Mouse (Mus musculus) E14TG2a.4 (cell line): ENCODE results near the gene Kdelr2.
A peak's percentile ranks its signal among the peaks of the same experiment; 100 is the strongest.
"Not testable (repeated sequence)": the region's sequence is repeated elsewhere in the genome, so short reads cannot be mapped to it uniquely, and the experiment has no call there.

Source experiments
- H3K27me3 ChIP-seq: 2 replicates; pipeline ENCODE4 v1.6.1; 2014; ENCODE audit warnings: low read length, control low read depth; ENCODE audit not compliant: insufficient read depth
- H3K36me3 ChIP-seq: 2 replicates; pipeline ENCODE4 v1.6.1; 2014; ENCODE audit warnings: low read length, control low read depth; ENCODE audit not compliant: insufficient read depth
- H3K4me1 ChIP-seq: replicated peaks from 2 replicates; pipeline ENCODE4 v1.6.1; 2014; ENCODE audit warnings: low read depth, low read length, control low read depth
- H3K4me3 ChIP-seq: replicated peaks from 2 replicates; pipeline ENCODE4 v1.5.1; 2014; ENCODE audit warnings: mild to moderate bottlenecking, low read length
- H3K9me3 ChIP-seq: 2 replicates; pipeline ENCODE4 v1.6.1; 2014; ENCODE audit warnings: low read length, control low read depth
- CTCF ChIP-seq: conservative IDR thresholded peaks from 2 replicates; pipeline ENCODE4 v1.5.1; 2014; ENCODE audit warnings: low read length
- NANOG ChIP-seq: IDR thresholded peaks from 2 replicates; pipeline ENCODE4 v1.6.1; 2014; ENCODE audit warnings: borderline replicate concordance, low read length, mixed read lengths
- POU5F1 ChIP-seq: IDR thresholded peaks from 2 replicates; pipeline ENCODE4 v1.6.1; 2014; ENCODE audit warnings: low read length, borderline replicate concordance

Kdelr2 gene

DNA sequence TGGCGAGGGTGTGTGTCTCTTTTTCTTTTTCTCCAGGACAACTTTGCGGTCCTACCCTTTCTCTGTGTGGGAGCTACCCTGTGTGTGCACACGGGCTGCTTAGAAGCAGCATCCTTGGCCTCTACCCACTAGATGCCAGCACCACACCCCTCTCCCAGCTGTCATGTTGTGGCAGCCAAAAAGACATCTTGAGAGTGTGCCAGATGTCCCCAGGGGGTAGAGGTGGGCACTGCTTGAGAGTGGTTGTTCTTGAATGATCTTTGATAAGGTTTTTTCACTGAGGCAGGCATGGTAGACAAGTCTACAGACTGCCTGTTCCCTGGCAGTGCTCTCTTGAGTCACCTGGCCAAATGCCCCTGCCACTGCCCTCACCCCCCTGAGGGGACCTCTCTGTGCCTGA, 35.7 kb upstream of the Kdelr2 start:
- no peak for TF ChIP-seq POU5F1
- TF ChIP-seq CTCF, result no peak
- no peak for TF ChIP-seq NANOG
- Histone ChIP-seq H3K36me3 (no peaks in the 10 kb centered on the region), H3K27me3 (peaks cover 93% of the 10 kb centered on the region)

DNA sequence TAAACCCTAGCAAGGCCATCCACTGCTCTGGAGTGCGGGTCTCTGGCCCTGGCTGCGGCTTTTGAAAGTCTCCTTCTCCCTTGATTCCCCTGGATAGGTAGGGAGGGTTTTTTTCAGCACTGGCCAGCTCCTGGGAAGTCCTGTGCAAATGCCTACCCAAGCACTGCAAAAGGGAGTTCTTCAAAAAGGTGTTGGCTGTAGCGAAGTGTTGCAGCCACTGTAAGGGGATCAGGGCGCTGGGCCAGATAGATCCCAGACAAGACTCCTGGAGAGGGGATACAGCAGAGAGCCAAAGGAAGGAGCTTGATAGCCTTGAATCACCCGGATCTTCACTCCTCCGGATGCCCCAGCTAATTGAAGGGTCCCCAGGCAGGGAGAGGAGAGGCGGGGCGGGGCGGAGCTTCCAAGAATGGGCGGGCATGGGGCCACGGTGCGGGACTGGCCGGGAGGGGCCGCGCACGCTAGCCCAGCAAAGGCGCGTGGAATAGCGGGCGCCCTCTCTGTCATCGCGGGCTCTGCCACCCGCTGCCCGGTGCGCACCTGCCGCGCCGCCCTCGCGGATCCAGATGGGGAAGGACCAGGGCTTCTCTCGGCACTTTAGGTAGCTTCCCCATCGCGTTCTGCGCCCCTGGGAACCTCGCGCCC, 33.9 kb upstream of the Kdelr2 start:
- peaks cover 15% of the 10 kb centered on the region for H3K4me1 ChIP-seq
- H3K27me3 ChIP-seq, result peaks cover 93% of the 10 kb centered on the region
- no peaks in the 10 kb centered on the region for H3K36me3 ChIP-seq
- peak overlapping the region; percentile 85 for H3K4me3 ChIP-seq
- TF ChIP-seq CTCF (no peak), NANOG (no peak), POU5F1 (no peak)
- H3K9me3 ChIP-seq, result no peaks in the 10 kb centered on the region; the same call in 1 of the 2 replicates

More for the DNA sequence above, 35.7 kb upstream of the Kdelr2 start:
- Histone ChIP-seq H3K9me3 (no peaks in the 10 kb centered on the region; the same call in 1 of the 2 replicates), H3K4me3 (no peak overlapping the region), H3K4me1 (peaks cover 26% of the 10 kb centered on the region)

DNA sequence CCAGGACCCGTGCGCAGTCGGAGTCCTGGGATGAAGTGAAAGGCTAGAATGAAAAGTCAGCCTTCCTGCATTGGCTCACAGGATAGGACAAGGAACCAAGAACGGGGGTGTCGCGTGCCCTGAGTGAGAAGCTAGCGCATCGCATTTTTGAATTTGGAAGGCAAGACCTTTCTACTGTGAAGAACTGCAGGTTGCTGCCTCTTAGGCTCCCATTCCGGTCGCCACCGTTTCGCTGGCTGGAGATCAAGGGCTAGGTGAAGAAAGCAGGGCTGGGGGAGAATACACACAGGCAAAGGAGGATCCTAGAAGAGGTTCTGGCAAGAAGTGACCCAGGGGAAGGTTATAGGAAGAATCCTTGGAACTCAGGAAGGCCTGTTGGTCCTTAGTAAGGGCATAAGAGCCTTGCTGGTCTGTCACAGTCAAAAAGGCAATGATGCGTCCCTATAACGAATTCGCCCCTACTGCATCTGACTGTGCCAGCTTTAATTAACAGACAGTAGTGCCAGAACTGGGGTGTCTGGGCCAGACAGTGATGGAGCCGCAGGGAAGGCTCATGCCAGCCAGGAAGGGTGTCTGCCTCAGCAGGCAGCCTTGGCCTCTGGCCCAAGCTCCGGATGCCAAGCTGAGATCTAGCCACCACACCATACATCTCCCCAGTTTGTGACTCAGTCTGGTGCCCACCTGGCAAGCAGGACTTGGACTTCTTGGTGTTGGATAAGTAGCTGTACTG, 33.1 kb upstream of the Kdelr2 start:
- H3K4me1 ChIP-seq, result peaks cover 17% of the 10 kb centered on the region
- TF ChIP-seq POU5F1 (no peak), NANOG (no peak), CTCF (no peak)

DNA sequence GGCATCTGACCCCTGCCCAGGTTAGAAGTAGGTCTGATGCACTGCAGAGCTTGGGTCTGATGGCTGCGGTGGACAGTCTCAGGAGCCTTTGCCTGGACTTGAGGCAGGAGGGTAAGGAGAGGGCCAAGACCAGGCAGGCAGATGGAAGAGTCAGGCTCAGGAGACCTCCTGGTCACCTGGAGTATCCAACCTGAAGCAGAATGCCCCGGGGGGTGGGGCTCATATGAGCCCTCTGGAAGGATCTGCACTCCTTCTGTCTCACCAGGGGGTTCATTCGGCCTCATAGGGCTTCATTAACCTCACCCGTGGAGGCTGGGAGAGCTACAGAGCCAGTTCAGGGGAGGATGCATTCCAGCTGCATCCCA, 32.5 kb upstream of the Kdelr2 start:
- H3K4me3 ChIP-seq, result no peak overlapping the region
- no peaks in the 10 kb centered on the region for H3K36me3 ChIP-seq
- TF ChIP-seq CTCF (no peak), NANOG (no peak), POU5F1 (no peak)
- peaks cover 86% of the 10 kb centered on the region for H3K27me3 ChIP-seq
- no peaks in the 10 kb centered on the region for H3K9me3 ChIP-seq
- H3K4me1 ChIP-seq, result peaks cover 19% of the 10 kb centered on the region

More for the DNA sequence above, 33.1 kb upstream of the Kdelr2 start:
- H3K4me3 ChIP-seq, result peak overlapping the region; percentile 85
- H3K27me3 ChIP-seq, result peaks cover 91% of the 10 kb centered on the region
- no peaks in the 10 kb centered on the region; the same call in 1 of the 2 replicates for H3K9me3 ChIP-seq
- no peaks in the 10 kb centered on the region for H3K36me3 ChIP-seq

- Histone ChIP-seq H3K9me3 (peaks cover 4% of the 10 kb centered on the region; the same call in 1 of the 2 replicates), H3K27me3 (peaks cover 82% of the 10 kb centered on the region), H3K36me3 (no peaks in the 10 kb centered on the region), H3K4me1 (peaks cover 19% of the 10 kb centered on the region), H3K4me3 (peak overlapping the region; percentile 75)
- TF ChIP-seq POU5F1 (no peak), CTCF (peak; percentile 32)
Measured at GRCm38 (mm10) chr5:143372818-143373217, 30.8 kb upstream of the Kdelr2 start.

DNA sequence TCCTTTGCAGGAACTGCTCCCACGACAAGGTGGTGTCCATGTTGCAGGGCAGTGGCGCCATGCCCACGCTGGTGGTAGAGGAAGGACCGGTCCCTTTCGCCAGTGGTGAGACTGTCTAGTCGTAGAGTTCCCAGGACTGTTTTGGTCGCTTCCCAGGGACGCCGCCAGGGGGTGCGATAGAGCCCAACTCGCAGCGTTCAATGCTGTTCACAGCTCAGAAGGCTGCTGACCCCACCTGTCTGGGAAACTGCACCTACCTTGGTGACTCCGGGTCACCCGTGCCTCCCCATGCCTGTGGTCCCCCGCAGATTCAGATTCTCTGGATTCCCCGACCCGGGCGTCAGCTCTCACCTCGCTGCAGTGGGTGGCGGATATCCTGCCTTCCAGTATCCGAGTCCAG, 28.4 kb upstream of the Kdelr2 start:
- peak overlapping the region; percentile 69 for H3K4me3 ChIP-seq
- TF ChIP-seq CTCF, result peak; percentile 75
- TF ChIP-seq NANOG, result no peak
- H3K4me1 ChIP-seq, result peaks cover 15% of the 10 kb centered on the region
- H3K36me3 ChIP-seq, result no peaks in the 10 kb centered on the region
- H3K9me3 ChIP-seq, result peaks cover 4% of the 10 kb centered on the region; the same call in 1 of the 2 replicates
- peaks cover 64% of the 10 kb centered on the region for H3K27me3 ChIP-seq

DNA sequence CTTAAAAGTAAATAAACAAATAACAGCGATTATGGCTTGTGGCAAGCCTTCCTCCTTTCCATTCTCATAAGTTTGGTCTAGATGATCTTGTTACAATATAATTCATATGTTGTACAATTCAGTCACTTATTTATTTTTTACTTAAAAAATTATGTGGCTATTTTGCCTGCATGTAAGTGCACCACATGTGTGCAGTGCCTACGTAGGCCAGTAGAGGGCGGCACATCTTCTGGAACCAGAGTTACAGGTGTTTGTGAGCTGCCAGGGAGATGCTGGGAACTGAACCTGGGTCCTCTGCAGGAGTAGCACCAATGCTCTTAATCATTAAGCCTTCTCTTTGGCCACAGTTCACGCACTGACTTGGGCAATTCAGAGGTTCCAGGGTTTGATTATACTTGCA, 27.5 kb upstream of the Kdelr2 start:
- peaks cover 4% of the 10 kb centered on the region; the same call in 1 of the 2 replicates for H3K9me3 ChIP-seq
- TF ChIP-seq CTCF, result peak; percentile 87
- no peak for TF ChIP-seq POU5F1
- H3K4me1 ChIP-seq, result peaks cover 17% of the 10 kb centered on the region
- H3K27me3 ChIP-seq, result peaks cover 56% of the 10 kb centered on the region
- H3K4me3 ChIP-seq, result no peak overlapping the region
- H3K36me3 ChIP-seq, result no peaks in the 10 kb centered on the region

DNA sequence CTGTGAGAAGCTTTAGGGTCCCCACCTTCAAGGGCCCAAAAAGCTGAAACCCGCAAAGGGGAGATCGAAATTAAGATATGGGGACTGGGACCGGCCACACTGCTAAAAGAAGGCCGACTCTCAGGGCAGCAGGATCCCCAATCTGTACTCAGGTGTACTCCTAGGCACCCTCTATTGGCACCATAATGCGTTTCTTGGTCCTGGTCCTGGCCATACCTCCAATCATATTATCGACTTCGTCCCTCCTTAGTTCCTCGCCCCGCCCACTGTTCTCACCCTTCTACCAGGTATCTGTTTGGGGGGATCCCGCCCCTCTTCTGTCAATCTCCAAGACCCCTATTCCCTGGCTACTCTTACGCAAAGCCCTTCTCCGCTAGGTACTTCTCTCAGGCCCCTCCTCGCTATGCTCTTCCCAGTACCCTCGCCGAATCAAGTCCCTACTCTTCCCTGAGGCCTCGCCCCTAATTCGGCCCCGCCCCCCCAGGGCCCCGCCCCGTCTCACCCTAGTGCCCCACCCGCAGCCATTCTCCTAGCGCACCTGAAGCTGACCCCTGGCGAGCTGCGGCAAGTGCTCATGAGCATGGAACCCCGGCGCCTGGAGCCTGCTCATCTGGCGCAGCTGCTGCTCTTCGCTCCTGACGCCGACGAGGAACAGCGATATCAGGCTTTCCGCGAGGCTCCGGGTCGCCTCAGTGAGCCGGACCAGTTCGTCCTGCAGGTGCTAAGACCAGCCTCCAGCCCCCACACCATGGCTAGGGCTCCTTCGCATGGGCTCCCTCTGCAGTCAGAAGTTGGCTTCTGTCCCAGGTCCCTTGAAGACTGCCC, 16.6 kb upstream of the Kdelr2 start:
- H3K4me1 ChIP-seq, result peaks cover 18% of the 10 kb centered on the region
- peaks cover 75% of the 10 kb centered on the region for H3K27me3 ChIP-seq
- no peaks in the 10 kb centered on the region for H3K36me3 ChIP-seq
- no peak for TF ChIP-seq CTCF
- TF ChIP-seq NANOG, result no peak
- no peak for TF ChIP-seq POU5F1
- H3K9me3 ChIP-seq, result no peaks in the 10 kb centered on the region
- H3K4me3 ChIP-seq, result peak overlapping the region; percentile 76

DNA sequence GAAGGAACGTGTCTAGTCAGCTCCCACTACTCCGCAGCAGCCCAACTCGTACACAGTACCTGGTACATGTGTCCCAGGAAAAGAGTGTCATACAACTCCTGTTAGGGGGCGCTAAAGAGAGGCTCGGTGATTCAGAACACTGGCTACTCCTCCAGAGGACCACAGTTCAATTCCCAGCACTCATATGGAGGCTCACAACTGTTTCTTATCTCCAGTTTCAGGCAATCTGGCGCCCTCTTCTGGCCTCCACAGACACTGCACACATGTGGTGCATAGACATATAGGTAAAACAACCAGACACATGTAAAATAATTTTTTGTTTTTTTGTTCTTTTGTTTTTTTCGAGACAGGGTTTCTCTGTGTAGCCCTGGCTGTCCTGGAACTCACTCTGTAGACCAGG, 9.5 kb upstream of the Kdelr2 start:
- H3K9me3 ChIP-seq, result peaks cover 4% of the 10 kb centered on the region; the same call in 1 of the 2 replicates
- peak; percentile 60 for TF ChIP-seq CTCF
- TF ChIP-seq NANOG, result no peak
- H3K27me3 ChIP-seq, result peaks cover 12% of the 10 kb centered on the region
- H3K4me1 ChIP-seq, result peaks cover 4% of the 10 kb centered on the region
- no peak overlapping the region for H3K4me3 ChIP-seq
- no peaks in the 10 kb centered on the region for H3K36me3 ChIP-seq

DNA sequence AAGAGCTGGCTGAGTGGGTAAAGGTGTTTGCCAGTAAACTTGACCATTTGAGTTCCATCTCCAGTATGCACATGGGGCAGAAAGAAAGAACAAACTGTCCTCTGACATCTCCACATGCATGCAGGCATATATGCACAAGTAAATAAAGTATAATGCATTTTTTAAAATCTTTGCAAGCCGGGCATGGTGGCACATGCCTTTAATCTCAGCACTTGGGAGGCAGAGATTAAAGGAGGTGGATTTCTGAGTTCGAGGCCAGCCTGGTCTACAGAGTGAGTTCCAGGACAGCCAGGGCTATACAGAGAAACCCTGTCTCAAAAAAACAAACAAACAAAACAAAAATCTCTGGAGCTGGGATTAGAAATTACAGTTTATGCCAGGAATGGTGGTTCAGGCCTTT, 8.7 kb upstream of the Kdelr2 start:
- not testable (repeated sequence) for H3K36me3 ChIP-seq, H3K9me3 ChIP-seq, H3K4me3 ChIP-seq, H3K4me1 ChIP-seq
- H3K27me3 ChIP-seq, result peaks cover 11% of the 10 kb centered on the region
